ENCODE assay signal across 23 mouse cellular contexts in genomic region chr4:41071500-41072429, GRCm38 (mm10). TPM values are rescaled to one million over a fixed set of nuclear protein-coding genes. Genes with fewer than 3 reads are reported as not detected.
DNase-seq lines count a peak whose midpoint lies in the region; ATAC-seq and TF ChIP-seq lines count a peak whose summit lies in the region.
"Had no signal": no experiment of that assay in that cellular context is flagged by ENCODE, and none has a peak within 500 bp of the region (broad histone marks: within the 10 kb centered on the region; RNA-seq: fewer than 3 reads in every experiment).

No protein-coding gene starts in this region.

- peak; percentile 40 for DNase-seq in limb, embryonic 11.5 days (ENCODE audit: low spot score)
- no peak for DNase-seq in limb, embryonic 10.5 days (ENCODE audit: low spot score)
- no peak for DNase-seq in MEL (ENCODE audit: low read depth, low spot score)
- peak; percentile 25 for DNase-seq in cerebellum, adult 8-10 months
- DNase-seq in forelimb bud, embryonic 11.5 days (ENCODE audit: low read depth, low spot score): peak; percentile 41
- DNase-seq in lung, postnatal 25 days (ENCODE audit: low spot score): no peak
- DNase-seq in urinary bladder, adult 18-20 months (ENCODE audit: low spot score in 2 of 2): no peak
- DNase-seq: adrenal gland, postnatal 10 days; gastrocnemius, postnatal 36 days; heart, postnatal 14 days; kidney, adult 8-10 months; right cerebral cortex, postnatal 14 days; thymus, adult 2 months had no signal

- H3K4me3 ChIP-seq in limb, embryonic 11.5 days (ENCODE audit: low read depth, low read length): no peak overlapping the region
- no peak overlapping the region for H3K4me3 ChIP-seq in limb, embryonic 10.5 days
- H3K4me3 ChIP-seq in MEL (ENCODE audit: control insufficient read depth in 1 of 2, insufficient read depth in 1 of 2, low read depth in 2 of 2, low read length in 2 of 2): no peak overlapping the region
- H3K4me3 ChIP-seq: heart, embryonic 10.5 days; liver, embryonic 12.5 days; lung, embryonic 15.5 days; midbrain, embryonic 13.5 days; stomach, embryonic 15.5 days had no signal

- TF ChIP-seq POLR2A in MEL (IDR thresholded peaks at IDR 0.05; ENCODE audit: control insufficient read depth in 1 of 2, insufficient read depth in 1 of 2, low read depth in 1 of 2, low read length in 2 of 2, poor library complexity in 1 of 2): no peak

- no peaks in the 10 kb centered on the region for H3K9me3 ChIP-seq in limb, embryonic 11.5 days (ENCODE audit: control insufficient read depth, low read length)
- no peaks in the 10 kb centered on the region for H3K9me3 ChIP-seq in limb, embryonic 10.5 days (replicated peaks)
- H3K9me3 ChIP-seq in MEL (replicated peaks; ENCODE audit: insufficient read depth, low read length): no peaks in the 10 kb centered on the region
- H3K9me3 ChIP-seq: G1E; heart, embryonic 10.5 days; liver, embryonic 12.5 days; lung, embryonic 15.5 days; midbrain, embryonic 13.5 days; stomach, embryonic 15.5 days had no signal

- TF ChIP-seq EP300 in MEL (IDR thresholded peaks at IDR 0.05; ENCODE audit: low read depth in 1 of 2, low read length in 2 of 2): no peak

- H3K27me3 ChIP-seq in limb, embryonic 11.5 days (ENCODE audit: control insufficient read depth, insufficient read depth, low read length): no peaks in the 10 kb centered on the region
- H3K27me3 ChIP-seq in limb, embryonic 10.5 days (ENCODE audit: low read depth, poor library complexity, severe bottlenecking): no peaks in the 10 kb centered on the region
- no peaks in the 10 kb centered on the region for H3K27me3 ChIP-seq in MEL (ENCODE audit: control insufficient read depth in 1 of 2, insufficient read depth in 2 of 2, low read length in 2 of 2)
- H3K27me3 ChIP-seq: lung, embryonic 15.5 days; midbrain, embryonic 13.5 days; stomach, embryonic 15.5 days had no signal

- no peaks in the 10 kb centered on the region for H3K36me3 ChIP-seq in limb, embryonic 11.5 days (ENCODE audit: control insufficient read depth, insufficient read depth, low read length)
- no peaks in the 10 kb centered on the region for H3K36me3 ChIP-seq in limb, embryonic 10.5 days
- H3K36me3 ChIP-seq in MEL (ENCODE audit: control insufficient read depth in 1 of 2, insufficient read depth in 2 of 2, low read length in 2 of 2): no peaks in the 10 kb centered on the region
- H3K36me3 ChIP-seq: G1E; heart, embryonic 10.5 days; liver, embryonic 12.5 days; lung, embryonic 15.5 days; midbrain, embryonic 13.5 days; stomach, embryonic 15.5 days had no signal

- no peak for TF ChIP-seq CTCF in MEL (IDR thresholded peaks at IDR 0.05 in 2 of 3, conservative IDR thresholded peaks at IDR 0.05 in 1 of 3; ENCODE audit: control insufficient read depth in 1 of 3, insufficient read depth in 1 of 3, low read depth in 2 of 3, low read length in 3 of 3, poor library complexity in 1 of 3, severe bottlenecking in 1 of 3)

- ATAC-seq in limb, embryonic 11.5 days (ENCODE audit: insufficient number of reproducible peaks, low FRiP score, low TSS enrichment, low read depth): no peak
- ATAC-seq: hindbrain, embryonic 16.5 days; liver, embryonic 12.5 days; midbrain, embryonic 13.5 days had no signal

- no peak overlapping the region for H3K4me2 ChIP-seq in limb, embryonic 11.5 days (ENCODE audit: low read depth, severe bottlenecking)
- H3K4me2 ChIP-seq: liver, embryonic 12.5 days; lung, embryonic 15.5 days; midbrain, embryonic 13.5 days; stomach, embryonic 15.5 days had no signal

- TF ChIP-seq RAD21 in MEL (IDR thresholded peaks at IDR 0.05; ENCODE audit: low read depth, low read length): no peak

- H3K4me1 ChIP-seq in limb, embryonic 11.5 days (ENCODE audit: control insufficient read depth, insufficient read depth, low read length): no peaks in the 10 kb centered on the region
- H3K4me1 ChIP-seq in limb, embryonic 10.5 days: no peaks in the 10 kb centered on the region
- H3K4me1 ChIP-seq in MEL (ENCODE audit: control insufficient read depth in 1 of 2, insufficient read depth in 2 of 2, low read length in 2 of 2): peaks cover 0 to 5% of the 10 kb centered on the region in 2 experiments; a peak in 2 of 4 replicates
- H3K4me1 ChIP-seq: lung, embryonic 15.5 days; midbrain, embryonic 13.5 days; stomach, embryonic 15.5 days had no signal

- no peaks in the 10 kb centered on the region for H3K79me2 ChIP-seq in MEL (ENCODE audit: control insufficient read depth, insufficient read depth, low read length, poor library complexity)

- no peak overlapping the region for H3K9ac ChIP-seq in limb, embryonic 11.5 days (ENCODE audit: low read length)
- H3K9ac ChIP-seq in MEL (ENCODE audit: control insufficient read depth, low read depth, low read length, poor library complexity, severe bottlenecking): no peak overlapping the region
- H3K9ac ChIP-seq: liver, embryonic 12.5 days; lung, embryonic 15.5 days; midbrain, embryonic 13.5 days; stomach, embryonic 15.5 days had no signal

- H3K27ac ChIP-seq in limb, embryonic 11.5 days (replicated peaks; ENCODE audit: low read depth, low read length): no peak overlapping the region
- H3K27ac ChIP-seq in limb, embryonic 10.5 days: no peak overlapping the region
- H3K27ac ChIP-seq in MEL (ENCODE audit: control insufficient read depth, low read depth, low read length): no peak overlapping the region
- H3K27ac ChIP-seq: heart, embryonic 10.5 days; liver, embryonic 12.5 days; lung, embryonic 15.5 days; midbrain, embryonic 13.5 days; stomach, embryonic 15.5 days had no signal

- WGBS in limb, embryonic 11.5 days: 70% methylated on average over 14 of the region's 14 CpGs
- 82% methylated on average over 14 of the region's 14 CpGs for WGBS in limb, embryonic 10.5 days

TF ChIP-seq in MEL, 35 proteins besides CTCF, POLR2A, EP300 and RAD21:
- TF ChIP-seq USF2 (IDR thresholded peaks at IDR 0.05; ENCODE audit: borderline replicate concordance in 1 of 2, insufficient read depth in 1 of 2, low read depth in 1 of 2, low read length in 2 of 2): no peak
- TF ChIP-seq MAFK (IDR thresholded peaks at IDR 0.05; ENCODE audit: borderline replicate concordance, low read depth, low read length): peak; percentile 36; the same call in 1 of the 2 replicates
- TF ChIP-seq KAT2A (conservative IDR thresholded peaks at IDR 0.05; ENCODE audit: low read depth, low read length): no peak
- peak; percentile 44; the same call in 1 of the 2 replicates for TF ChIP-seq RCOR1 (IDR thresholded peaks at IDR 0.05; ENCODE audit: low read depth, low read length)

RNA-seq across cellular contexts. Expression of gene Aqp7, which starts 23.8 kb away (rescaled TPM):
- not detected in 2 replicates for polyA plus RNA-seq in limb, embryonic 11.5 days (2014; fragmentation: Nextera tagmentation; extraction: Ambion mirVana)
- polyA plus RNA-seq in limb, embryonic 10.5 days (2016; fragmentation: Nextera tagmentation; extraction: Ambion mirVana): 0.06 and 0.24 TPM in 2 replicates
- total RNA-seq in MEL (2012; rRNA removed): not detected in 2 replicates
- polyA plus RNA-seq in MEL (2012; ENCODE audit: insufficient read depth in 1 of 2, insufficient read length in 2 of 2, low read depth in 1 of 2, low replicate concordance in 2 of 2, missing spikeins in 1 of 2): under 1 TPM in 1 of 2 experiments, not detected in 1; 0.06 TPM
- total RNA-seq: G1E; layer of hippocampus, postnatal 14 days; left cerebral cortex, postnatal 14 days had no signal
- polyA plus RNA-seq: forebrain, embryonic 11.5 days; G1E; hindbrain, embryonic 16.5 days; lung, embryonic 15.5 days; midbrain, embryonic 13.5 days had no signal

RNA-seq across cellular contexts. Expression of gene Aqp3, which starts 26.2 kb away (rescaled TPM):
- polyA plus RNA-seq in limb, embryonic 11.5 days (2014; fragmentation: Nextera tagmentation; extraction: Ambion mirVana): 1.2 and 1.6 TPM in 2 replicates
- 3.9 and 4.4 TPM in 2 replicates for polyA plus RNA-seq in limb, embryonic 10.5 days (2016; fragmentation: Nextera tagmentation; extraction: Ambion mirVana)
- total RNA-seq in MEL (2012; rRNA removed): 0.10 and 0.12 TPM in 2 replicates
- under 1 TPM in 1 of 2 experiments, not detected in 1; 0.42 TPM for polyA plus RNA-seq in MEL (2012; ENCODE audit: insufficient read depth in 1 of 2, insufficient read length in 2 of 2, low read depth in 1 of 2, low replicate concordance in 2 of 2, missing spikeins in 1 of 2)
- total RNA-seq: gastrocnemius, postnatal 36 days; left cerebral cortex, postnatal 14 days had no signal

RNA-seq across cellular contexts. Expression of gene Nol6, which starts 52.5 kb away (rescaled TPM):
- 27.1 and 28.4 TPM in 2 replicates for polyA plus RNA-seq in limb, embryonic 11.5 days (2014; fragmentation: Nextera tagmentation; extraction: Ambion mirVana)
- 39.1 and 39.7 TPM in 2 replicates for polyA plus RNA-seq in limb, embryonic 10.5 days (2016; fragmentation: Nextera tagmentation; extraction: Ambion mirVana)
- total RNA-seq in MEL (2012; rRNA removed): 28.1 and 36.6 TPM in 2 replicates
- 10 to 100 TPM in 1 of 2 experiments, not detected in 1; 71.2 TPM for polyA plus RNA-seq in MEL (2012; ENCODE audit: insufficient read depth in 1 of 2, insufficient read length in 2 of 2, low read depth in 1 of 2, low replicate concordance in 2 of 2, missing spikeins in 1 of 2)

Comparison
In these comparisons a context has a peak if more than half of its experiments do, and no peak if none do; other contexts are left out.
1. DNase-seq: peak in limb, embryonic 11.5 days (single experiment), cerebellum, adult 8-10 months (single experiment) and forelimb bud, embryonic 11.5 days (single experiment); none in limb, embryonic 10.5 days (single experiment), MEL (single experiment), lung, postnatal 25 days (single experiment) and urinary bladder, adult 18-20 months (0 of 2).